Mouse (Mus musculus): ENCODE results near the gene Eid1. TPM values are rescaled to one million over a fixed set of nuclear protein-coding genes. Genes with fewer than 3 reads are reported as not detected.

Eid1 gene
- polyA plus RNA-seq, 1 experiment = 19.9 TPM

GRCm38 (mm10) chr2:125706510-125706921 lies 33.6 kb downstream of the Eid1 start:
- Histone ChIP-seq H3K4me3 (ENCODE audit: insufficient read depth, low read depth, low read length) (no peak overlapping the region), H3K4me1 (ENCODE audit: control insufficient read depth, insufficient read depth, low read length) (no peaks in the 10 kb centered on the region), H3K27ac (ENCODE audit: insufficient read depth, low read depth, low read length) (no peak overlapping the region), H3K36me3 (ENCODE audit: control insufficient read depth, insufficient read depth, low read length) (no peaks in the 10 kb centered on the region), H3K27me3 (replicated peaks; ENCODE audit: control insufficient read depth, insufficient read depth, low read length) (no peaks in the 10 kb centered on the region)
- peak; percentile 14 for DNase-seq
- WGBS = 60% methylated on average over 5 of the region's 5 CpGs
- TF ChIP-seq CTCF (conservative IDR thresholded peaks at IDR 0.05; ENCODE audit: insufficient read depth, insufficient read length, low read depth, low read length) = no peak

- Histone ChIP-seq H3K27me3 (replicated peaks; ENCODE audit: control insufficient read depth, insufficient read depth, low read length) (no peaks in the 10 kb centered on the region), H3K4me1 (ENCODE audit: control insufficient read depth, insufficient read depth, low read length) (no peaks in the 10 kb centered on the region), H3K4me3 (ENCODE audit: insufficient read depth, low read depth, low read length) (no peak overlapping the region), H3K36me3 (ENCODE audit: control insufficient read depth, insufficient read depth, low read length) (no peaks in the 10 kb centered on the region), H3K27ac (ENCODE audit: insufficient read depth, low read depth, low read length) (no peak overlapping the region)
- TF ChIP-seq POLR2A (IDR thresholded peaks at IDR 0.05; ENCODE audit: low read depth, low read length) = no peak
- 78% methylated on average over 8 of the region's 8 CpGs for WGBS
- DNase-seq = no peak
Measured at GRCm38 (mm10) chr2:125716599-125716998, 43.7 kb downstream of the Eid1 start.

GRCm38 (mm10) chr2:125723086-125723407 lies 50.2 kb downstream of the Eid1 start:
- no peak for DNase-seq
- H3K4me1 ChIP-seq (ENCODE audit: control insufficient read depth, insufficient read depth, low read length) = no peaks in the 10 kb centered on the region
- H3K36me3 ChIP-seq (ENCODE audit: control insufficient read depth, insufficient read depth, low read length) = no peaks in the 10 kb centered on the region
- no peak for TF ChIP-seq CTCF (conservative IDR thresholded peaks at IDR 0.05; ENCODE audit: insufficient read depth, insufficient read length, low read depth, low read length)
- TF ChIP-seq POLR2A (IDR thresholded peaks at IDR 0.05; ENCODE audit: low read depth, low read length) = no peak
- H3K27ac ChIP-seq (ENCODE audit: insufficient read depth, low read depth, low read length) = no peak overlapping the region
- no peak overlapping the region for H3K4me3 ChIP-seq (ENCODE audit: insufficient read depth, low read depth, low read length)
- 13% methylated on average over 18 of the region's 18 CpGs for WGBS
- no peaks in the 10 kb centered on the region for H3K27me3 ChIP-seq (replicated peaks; ENCODE audit: control insufficient read depth, insufficient read depth, low read length)

GRCm38 (mm10) chr2:125723408-125724085 lies 50.7 kb downstream of the Eid1 start:
- TF ChIP-seq POLR2A (IDR thresholded peaks at IDR 0.05; ENCODE audit: low read depth, low read length) (no peak), CTCF (conservative IDR thresholded peaks at IDR 0.05; ENCODE audit: insufficient read depth, insufficient read length, low read depth, low read length) (0 out of 2 replicates have a peak, but pooled peaks have one; percentile 21)
- DNase-seq = peak; percentile 64
- WGBS = under 1% methylated on average over 34 of the region's 34 CpGs
- H3K27ac ChIP-seq (ENCODE audit: insufficient read depth, low read depth, low read length) = no peak overlapping the region
- peak overlapping the region; percentile 23; the same call in 1 of the 2 replicates for H3K4me3 ChIP-seq (ENCODE audit: insufficient read depth, low read depth, low read length)
- H3K36me3 ChIP-seq (ENCODE audit: control insufficient read depth, insufficient read depth, low read length) = no peaks in the 10 kb centered on the region
- H3K4me1 ChIP-seq (ENCODE audit: control insufficient read depth, insufficient read depth, low read length) = no peaks in the 10 kb centered on the region
- H3K27me3 ChIP-seq (replicated peaks; ENCODE audit: control insufficient read depth, insufficient read depth, low read length) = no peaks in the 10 kb centered on the region

- no peak for TF ChIP-seq POLR2A (IDR thresholded peaks at IDR 0.05; ENCODE audit: low read depth, low read length)
- TF ChIP-seq CTCF (conservative IDR thresholded peaks at IDR 0.05; ENCODE audit: insufficient read depth, insufficient read length, low read depth, low read length) = no peak
- no peaks in the 10 kb centered on the region for H3K36me3 ChIP-seq (ENCODE audit: control insufficient read depth, insufficient read depth, low read length)
- DNase-seq = peak; percentile 12
- no peak within 1 kb of the TSS for H3K27ac ChIP-seq (ENCODE audit: insufficient read depth, low read depth, low read length)
- no peaks in the 10 kb centered on the region for H3K4me1 ChIP-seq (ENCODE audit: control insufficient read depth, insufficient read depth, low read length)
- peak within 1 kb of the TSS; percentile 23; the same call in 1 of the 2 replicates for H3K4me3 ChIP-seq (ENCODE audit: insufficient read depth, low read depth, low read length)
- 1% methylated on average over 15 of the region's 15 CpGs for WGBS
- H3K27me3 ChIP-seq (replicated peaks; ENCODE audit: control insufficient read depth, insufficient read depth, low read length) = no peaks in the 10 kb centered on the region
Measured at GRCm38 (mm10) chr2:125724086-125724430, 51.2 kb downstream of the Eid1 start, which contains the start of gene Shc4. TSS of gene Shc4 (minus strand) at chr2:125724148.

Other genes with a start within 250 kb of the Eid1 start
- 0.05 and 0.06 TPM in 2 replicates for gene Gm9913, start 168.0 kb upstream of the Eid1 start, polyA plus RNA-seq (2012; rRNA removed)
- gene Fbn1, start 165.1 kb upstream of the Eid1 start, polyA plus RNA-seq (2012; rRNA removed) = 6.5 and 6.7 TPM in 2 replicates
- 0.77 and 0.81 TPM in 2 replicates for gene Cep152, start 48.0 kb upstream of the Eid1 start, polyA plus RNA-seq (2012; rRNA removed)
- 0.20 and 0.22 TPM in 2 replicates for gene Shc4, start 51.1 kb downstream of the Eid1 start, polyA plus RNA-seq (2012; rRNA removed)
- 12.6 and 14.6 TPM in 2 replicates for gene Secisbp2l, start 109.8 kb downstream of the Eid1 start, polyA plus RNA-seq (2012; rRNA removed)
- gene Galk2, start 186.0 kb downstream of the Eid1 start, polyA plus RNA-seq (2012; rRNA removed) = 41.9 and 54.7 TPM in 2 replicates
- gene Cops2, start 186.0 kb downstream of the Eid1 start, polyA plus RNA-seq (2012; rRNA removed) = 11.3 and 17.7 TPM in 2 replicates

Data from kidney, adult 2 months (tissue).